Mouse (Mus musculus): ENCODE data around the gene Fkbp11. TPM values are rescaled to one million over a fixed set of nuclear protein-coding genes. Genes with fewer than 3 reads are reported as not detected.

Gene Fkbp11
- polyA plus RNA-seq (2017; shearing (Covaris generic)) = 1.0 TPM

GRCm38 (mm10) chr15:98727443-98728321 is at the start of gene Fkbp11:
TSS of gene Fkbp11 (minus strand) at chr15:98728198.

DNA sequence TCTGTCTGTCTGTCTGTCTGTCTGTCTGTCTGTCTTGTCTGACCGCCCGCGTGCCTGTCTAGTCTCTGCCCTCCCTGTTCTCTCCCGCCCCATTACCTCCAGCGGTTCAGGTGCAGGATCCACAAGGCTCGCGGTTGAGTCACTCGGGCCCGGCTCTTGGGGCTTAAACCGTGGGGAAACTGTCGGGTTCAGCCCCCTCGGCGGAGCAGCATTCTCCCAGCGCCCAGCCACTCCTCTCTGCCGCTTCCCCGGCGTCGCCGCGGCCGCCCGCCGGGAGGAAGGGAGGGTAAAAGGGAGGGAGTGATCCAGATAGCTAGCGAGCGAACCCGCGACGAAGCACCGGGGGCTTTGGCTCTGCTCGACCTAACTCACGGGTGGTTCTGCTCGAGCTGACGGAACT is 49.8 kb upstream of the Fkbp11 start, which contains the start of gene Wnt10b:
Gene Wnt10b (minus strand): TSS at position 389 of the 400 bp plus-strand sequence.

GRCm38 (mm10) chr15:98762670-98763529 is 34.9 kb upstream of the Fkbp11 start, which contains the start of gene Arf3:
TSS of gene Arf3 (minus strand) at chr15:98763214.

DNA sequence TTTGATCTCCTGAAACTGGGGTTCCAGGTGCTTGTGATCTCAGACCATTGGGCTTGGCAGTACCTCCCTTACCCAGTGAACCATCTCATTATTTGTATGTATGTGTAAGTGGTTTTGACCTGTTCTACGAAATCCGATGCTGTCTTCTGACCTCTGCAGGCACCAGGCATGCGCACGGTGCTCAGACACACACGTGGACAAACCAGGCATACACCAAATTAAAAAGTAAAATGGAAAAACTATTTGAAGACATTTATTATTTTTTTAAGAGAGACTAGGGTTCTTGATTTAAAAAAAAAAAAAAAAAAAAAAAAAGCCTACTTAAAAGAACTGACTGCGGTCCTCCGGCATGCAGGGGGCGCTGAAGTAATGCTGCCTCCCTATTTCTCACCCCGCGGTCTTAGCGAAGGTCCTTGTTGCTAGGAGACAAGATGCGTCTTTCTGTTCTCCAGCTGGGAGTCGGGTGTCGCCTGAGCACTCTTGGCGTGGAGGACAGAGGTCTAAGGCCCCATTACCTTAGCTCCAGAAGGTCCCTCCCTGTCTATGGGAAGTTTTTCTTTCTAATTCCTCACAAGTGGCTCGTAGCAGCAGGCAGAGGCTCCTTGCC is 20.1 kb downstream of the Fkbp11 start, which contains the start of gene Ccdc65:
Gene Ccdc65 (plus strand): TSS at position 442 of the 607 bp plus-strand sequence.

DNA sequence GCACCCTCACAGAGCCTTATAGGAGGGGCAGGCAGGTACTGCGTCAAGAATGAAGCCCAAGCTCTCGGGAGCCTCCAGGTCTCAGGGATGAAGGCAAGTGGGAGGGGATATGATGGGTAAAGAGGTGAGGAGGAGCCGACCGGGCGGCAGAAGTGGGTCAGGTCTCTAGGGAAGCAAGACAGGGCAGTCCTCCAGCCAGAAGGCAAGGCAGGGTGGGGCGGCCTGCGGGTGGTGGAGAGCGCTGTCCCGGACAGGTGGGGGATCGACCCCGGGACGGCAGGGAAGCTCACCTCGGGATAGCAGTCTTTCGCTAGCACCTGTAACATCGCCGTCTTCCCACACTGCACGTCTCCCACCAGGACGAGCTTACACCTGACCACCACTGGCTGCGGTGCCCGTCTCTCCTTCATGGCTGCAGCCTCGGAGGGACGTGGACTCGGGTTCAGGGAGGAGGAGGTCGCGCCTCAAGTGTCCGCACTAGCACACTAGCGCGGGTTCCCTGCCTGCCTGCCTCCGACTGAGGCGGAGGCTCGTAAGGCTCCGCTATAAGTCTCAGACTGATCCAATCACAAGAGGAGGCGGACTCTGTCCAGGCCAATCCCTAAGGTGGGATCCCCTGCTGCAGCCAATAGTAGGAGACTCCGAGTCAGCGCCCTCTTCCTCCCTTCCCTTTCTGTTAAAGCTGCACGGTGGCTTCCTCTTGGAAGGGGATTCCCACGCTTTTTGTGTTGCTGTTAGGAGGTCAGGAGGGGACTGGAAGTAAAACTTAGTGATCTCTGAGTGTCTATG is 50.9 kb downstream of the Fkbp11 start, which contains the start of gene Rnd1:
Gene Rnd1 (minus strand): TSS at position 522 of the 789 bp plus-strand sequence.

Other genes starting within 250 kb of the Fkbp11 start
- gene Lalba, start 245.5 kb downstream of the Fkbp11 start, polyA plus RNA-seq (2017; shearing (Covaris generic)) = not detected
- 0.05 TPM for gene Olfr279, start 235.8 kb downstream of the Fkbp11 start, polyA plus RNA-seq (2017; shearing (Covaris generic))
- 46.7 TPM for gene Kansl2, start 193.9 kb downstream of the Fkbp11 start, polyA plus RNA-seq (2017; shearing (Covaris generic))
- 84.8 TPM for gene Ccnt1, start 157.3 kb downstream of the Fkbp11 start, polyA plus RNA-seq (2017; shearing (Covaris generic))
- gene 4930415O20Rik, start 157.2 kb downstream of the Fkbp11 start, polyA plus RNA-seq (2017; shearing (Covaris generic)) = not detected
- 2.1 TPM for gene Adcy6, start 118.1 kb downstream of the Fkbp11 start, polyA plus RNA-seq (2017; shearing (Covaris generic))
- gene Cacnb3, start 97.4 kb downstream of the Fkbp11 start, polyA plus RNA-seq (2017; shearing (Covaris generic)) = 0.43 TPM
- gene Ddx23, start 65.3 kb downstream of the Fkbp11 start, polyA plus RNA-seq (2017; shearing (Covaris generic)) = 35.7 TPM
- gene Rnd1, start 50.7 kb downstream of the Fkbp11 start, polyA plus RNA-seq (2017; shearing (Covaris generic)) = 1.3 TPM
- gene Ccdc65, start 20.0 kb downstream of the Fkbp11 start, polyA plus RNA-seq (2017; shearing (Covaris generic)) = not detected
- gene Arf3, start 35.0 kb upstream of the Fkbp11 start, polyA plus RNA-seq (2017; shearing (Covaris generic)) = 71.9 TPM
- gene Wnt10b, start 50.0 kb upstream of the Fkbp11 start, polyA plus RNA-seq (2017; shearing (Covaris generic)) = not detected
- gene Wnt1, start 61.7 kb upstream of the Fkbp11 start, polyA plus RNA-seq (2017; shearing (Covaris generic)) = not detected
- not detected for gene Ddn, start 81.3 kb upstream of the Fkbp11 start, polyA plus RNA-seq (2017; shearing (Covaris generic))
- 137 TPM for gene Prkag1, start 103.3 kb upstream of the Fkbp11 start, polyA plus RNA-seq (2017; shearing (Covaris generic))
- gene Kmt2d, start 143.0 kb upstream of the Fkbp11 start, polyA plus RNA-seq (2017; shearing (Covaris generic)) = 24.0 TPM
- gene Rhebl1, start 166.3 kb upstream of the Fkbp11 start, polyA plus RNA-seq (2017; shearing (Covaris generic)) = 17.4 TPM
- not detected for gene Dhh, start 170.3 kb upstream of the Fkbp11 start, polyA plus RNA-seq (2017; shearing (Covaris generic))
- gene Lmbr1l, start 190.0 kb upstream of the Fkbp11 start, polyA plus RNA-seq (2017; shearing (Covaris generic)) = 65.8 TPM
- gene Tuba1b, start 206.4 kb upstream of the Fkbp11 start, polyA plus RNA-seq (2017; shearing (Covaris generic)) = 524 TPM
- not detected for gene Gm49450, start 225.4 kb upstream of the Fkbp11 start, polyA plus RNA-seq (2017; shearing (Covaris generic))
- gene Tuba1a, start 225.5 kb upstream of the Fkbp11 start, polyA plus RNA-seq (2017; shearing (Covaris generic)) = 198 TPM